ENCODE assay signal across 7 mouse cellular contexts in genomic region chr2:11287834-11288530, GRCm38 (mm10).
DNase-seq lines count a peak whose midpoint lies in the region; ATAC-seq and TF ChIP-seq lines count a peak whose summit lies in the region.

No protein-coding gene starts in this region.

- H3K9me3 ChIP-seq in limb, embryonic 13.5 days: peaks cover 3% of the 10 kb centered on the region; the same call in 1 of the 2 replicates
- H3K9me3 ChIP-seq in limb, embryonic 10.5 days (replicated peaks): no peaks in the 10 kb centered on the region
- no peaks in the 10 kb centered on the region for H3K9me3 ChIP-seq in embryonic facial prominence, embryonic 14.5 days (ENCODE audit: control insufficient read depth, low read length)
- H3K9me3 ChIP-seq in forebrain, postnatal 0 days (ENCODE audit: low read length): no peaks in the 10 kb centered on the region
- no peaks in the 10 kb centered on the region for H3K9me3 ChIP-seq in midbrain, postnatal 0 days (ENCODE audit: low read length)

- no peak for TF ChIP-seq CTCF in forebrain, postnatal 0 days (IDR thresholded peaks at IDR 0.05; ENCODE audit: low read depth)
- TF ChIP-seq CTCF in midbrain, postnatal 0 days (IDR thresholded peaks at IDR 0.05): no peak

- peak; percentile 63; the same call in 1 of the 2 replicates for ATAC-seq in limb, embryonic 13.5 days (ENCODE audit: low FRiP score, low read depth)
- ATAC-seq in embryonic facial prominence, embryonic 14.5 days (ENCODE audit: low read depth): peak; percentile 37; the same call in 1 of the 2 replicates
- ATAC-seq in forebrain, postnatal 0 days: peak; percentile 59
- peak; percentile 64; the same call in 1 of the 2 replicates for ATAC-seq in midbrain, postnatal 0 days (ENCODE audit: low FRiP score)

- no peaks in the 10 kb centered on the region for H3K27me3 ChIP-seq in limb, embryonic 13.5 days
- H3K27me3 ChIP-seq in limb, embryonic 10.5 days (ENCODE audit: low read depth, poor library complexity, severe bottlenecking): no peaks in the 10 kb centered on the region
- no peaks in the 10 kb centered on the region; the same call in 1 of the 2 replicates for H3K27me3 ChIP-seq in embryonic facial prominence, embryonic 14.5 days (replicated peaks; ENCODE audit: control insufficient read depth, insufficient read depth, low read length)
- no peaks in the 10 kb centered on the region for H3K27me3 ChIP-seq in forebrain, postnatal 0 days (ENCODE audit: insufficient read depth, low read length)
- no peaks in the 10 kb centered on the region for H3K27me3 ChIP-seq in midbrain, postnatal 0 days (ENCODE audit: insufficient read depth, low read length)

- H3K9ac ChIP-seq in limb, embryonic 13.5 days: no peak overlapping the region
- H3K9ac ChIP-seq in embryonic facial prominence, embryonic 14.5 days (ENCODE audit: low read depth, low read length): peak overlapping the region; percentile 32; the same call in 1 of the 2 replicates
- H3K9ac ChIP-seq in forebrain, postnatal 0 days: no peak overlapping the region
- no peak overlapping the region; the same call in 1 of the 2 replicates for H3K9ac ChIP-seq in midbrain, postnatal 0 days (replicated peaks; ENCODE audit: low read length, poor library complexity, severe bottlenecking)

- WGBS in limb, embryonic 13.5 days: 81% methylated on average over 18 of the region's 18 CpGs
- WGBS in limb, embryonic 10.5 days: 85% methylated on average over 18 of the region's 18 CpGs
- WGBS in embryonic facial prominence, embryonic 14.5 days: 69% methylated on average over 18 of the region's 18 CpGs
- WGBS in forebrain, postnatal 0 days: 57% methylated on average over 18 of the region's 18 CpGs
- 66% methylated on average over 18 of the region's 18 CpGs for WGBS in midbrain, postnatal 0 days

- H3K27ac ChIP-seq in limb, embryonic 13.5 days: no peak overlapping the region
- H3K27ac ChIP-seq in limb, embryonic 10.5 days: no peak overlapping the region
- H3K27ac ChIP-seq in embryonic facial prominence, embryonic 14.5 days (replicated peaks; ENCODE audit: low read depth, low read length): no peak overlapping the region
- H3K27ac ChIP-seq in forebrain, postnatal 0 days (ENCODE audit: low read depth, low read length): no peak overlapping the region
- no peak overlapping the region for H3K27ac ChIP-seq in midbrain, postnatal 0 days (ENCODE audit: low read depth, low read length)

- no peaks in the 10 kb centered on the region for H3K4me1 ChIP-seq in limb, embryonic 13.5 days
- H3K4me1 ChIP-seq in limb, embryonic 10.5 days: no peaks in the 10 kb centered on the region
- no peaks in the 10 kb centered on the region for H3K4me1 ChIP-seq in embryonic facial prominence, embryonic 14.5 days (ENCODE audit: control insufficient read depth, insufficient read depth, low read length)
- H3K4me1 ChIP-seq in forebrain, postnatal 0 days (ENCODE audit: insufficient read depth): no peaks in the 10 kb centered on the region
- H3K4me1 ChIP-seq in midbrain, postnatal 0 days (ENCODE audit: insufficient read depth, low read length): no peaks in the 10 kb centered on the region

- no peak for DNase-seq in limb, embryonic 10.5 days (ENCODE audit: low spot score)
- DNase-seq in embryonic facial prominence, embryonic 14.5 days (ENCODE audit: low spot score): no peak
- DNase-seq in forebrain, postnatal 0 days: peak; percentile 20
- no peak for DNase-seq in midbrain, postnatal 0 days (ENCODE audit: low spot score)
- DNase-seq in adrenal gland, adult 2 months: no peak
- no peak for DNase-seq in cerebellum, adult 9-10 months

- no peaks in the 10 kb centered on the region for H3K36me3 ChIP-seq in limb, embryonic 13.5 days
- no peaks in the 10 kb centered on the region for H3K36me3 ChIP-seq in limb, embryonic 10.5 days
- no peaks in the 10 kb centered on the region for H3K36me3 ChIP-seq in embryonic facial prominence, embryonic 14.5 days (ENCODE audit: control insufficient read depth, insufficient read depth, low read length)
- H3K36me3 ChIP-seq in forebrain, postnatal 0 days (ENCODE audit: insufficient read depth): no peaks in the 10 kb centered on the region
- H3K36me3 ChIP-seq in midbrain, postnatal 0 days (ENCODE audit: insufficient read depth, low read length): no peaks in the 10 kb centered on the region

- H3K4me3 ChIP-seq in limb, embryonic 13.5 days: no peak overlapping the region
- H3K4me3 ChIP-seq in limb, embryonic 10.5 days: no peak overlapping the region
- H3K4me3 ChIP-seq in embryonic facial prominence, embryonic 14.5 days (ENCODE audit: low read depth, low read length): no peak overlapping the region
- no peak overlapping the region for H3K4me3 ChIP-seq in forebrain, postnatal 0 days (ENCODE audit: low read depth, low read length)
- H3K4me3 ChIP-seq in midbrain, postnatal 0 days (ENCODE audit: low read depth, low read length): no peak overlapping the region

- peak overlapping the region; percentile 24; the same call in 1 of the 2 replicates for H3K4me2 ChIP-seq in limb, embryonic 13.5 days (replicated peaks)
- peak overlapping the region; percentile 40 for H3K4me2 ChIP-seq in embryonic facial prominence, embryonic 14.5 days (ENCODE audit: low read depth, low read length)
- H3K4me2 ChIP-seq in forebrain, postnatal 0 days (ENCODE audit: low read depth): peak overlapping the region; percentile 33
- H3K4me2 ChIP-seq in midbrain, postnatal 0 days (ENCODE audit: low read depth, low read length, poor library complexity, severe bottlenecking): peak overlapping the region; percentile 37
